Mouse (Mus musculus): ENCODE data around the gene Gse1.

DNA sequence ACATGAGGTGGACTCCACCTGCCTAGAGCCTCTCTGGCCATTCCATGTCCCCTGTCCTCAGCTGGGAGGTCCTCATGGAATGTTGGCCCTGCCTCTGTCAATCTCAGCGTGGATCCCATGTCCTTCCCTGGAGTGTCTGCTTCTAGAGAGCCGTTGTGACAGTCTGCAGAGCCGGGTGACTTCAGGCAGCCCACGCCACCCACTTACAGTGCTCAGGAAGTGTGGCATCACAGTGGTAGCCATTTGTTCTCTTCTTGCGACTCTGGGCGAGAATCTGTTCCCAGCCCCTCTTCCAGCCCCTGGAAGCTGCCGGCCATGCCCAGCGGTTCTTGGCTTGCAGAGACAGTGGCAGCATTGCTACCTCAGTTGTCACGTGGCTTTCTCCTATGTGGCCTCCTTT lies 191.4 kb downstream of the Gse1 start:
- no peak for TF ChIP-seq POLR2A (IDR thresholded peaks at IDR 0.05; ENCODE audit: low read depth, low read length)
- no peak for TF ChIP-seq CTCF (conservative IDR thresholded peaks at IDR 0.05; ENCODE audit: insufficient read depth, insufficient read length, low read depth, low read length)

Measured in kidney, adult 2 months (tissue).